Mouse (Mus musculus): ENCODE results near the gene Krt8. TPM values are rescaled to one million over a fixed set of nuclear protein-coding genes. Genes with fewer than 3 reads are reported as not detected.

Gene Krt8
- polyA plus RNA-seq (2015; fragmentation: Nextera tagmentation; extraction: Ambion mirVana), result 7.3 and 7.8 TPM in 2 replicates

DNA sequence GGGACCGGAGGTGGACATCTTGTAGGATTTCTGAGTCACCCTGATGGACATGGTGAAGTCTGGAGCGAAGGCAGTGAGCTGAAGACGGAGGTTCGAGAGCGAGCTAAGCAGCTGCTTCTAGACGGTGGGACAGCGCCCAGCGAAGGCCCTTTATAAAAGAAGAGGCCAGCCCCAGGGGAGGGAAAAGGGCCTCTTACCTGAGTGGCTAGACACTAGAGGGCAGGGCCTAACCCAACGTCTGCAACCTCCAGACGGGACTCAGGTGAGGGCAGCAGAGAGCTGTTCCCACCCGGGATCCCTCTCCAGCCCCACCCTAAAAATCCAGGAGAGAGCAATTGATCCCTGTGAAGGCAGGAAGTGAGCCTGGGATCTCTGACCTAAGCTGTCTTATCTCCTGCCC is at the start of gene Krt8:
Gene Krt8 (minus strand): TSS at position 294 of the 400 bp plus-strand sequence.
- 23% methylated on average over 11 of the region's 11 CpGs for WGBS
- ATAC-seq (ENCODE audit: low FRiP score, low read depth), result no peak

GRCm38 (mm10) chr15:102051920-102052683 is 47.8 kb upstream of the Krt8 start:
- Histone ChIP-seq H3K4me2 (replicated peaks) (peak overlapping the region; percentile 81), H3K9me3 (no peaks in the 10 kb centered on the region), H3K9ac (peak overlapping the region; percentile 71), H3K27ac (peak overlapping the region; percentile 63), H3K4me3 (peak overlapping the region; percentile 50), H3K27me3 (no peaks in the 10 kb centered on the region), H3K36me3 (no peaks in the 10 kb centered on the region), H3K4me1 (0 out of 2 replicates have a peak, but pooled peaks cover 5% of the 10 kb centered on the region)
- WGBS, result under 1% methylated on average over 24 of the region's 33 CpGs
- peak; percentile 83 for ATAC-seq (ENCODE audit: low FRiP score, low read depth)

More for the DNA sequence above, at the start of gene Krt8:
- peak within 1 kb of the TSS; percentile 63 for H3K4me2 ChIP-seq (replicated peaks)
- peaks cover 69% of the 10 kb centered on the region for H3K27me3 ChIP-seq
- H3K4me1 ChIP-seq, result peaks cover 31% of the 10 kb centered on the region
- no peaks in the 10 kb centered on the region for H3K9me3 ChIP-seq
- H3K9ac ChIP-seq, result peak within 1 kb of the TSS; percentile 61
- H3K4me3 ChIP-seq, result peak within 1 kb of the TSS; percentile 39
- no peaks in the 10 kb centered on the region for H3K36me3 ChIP-seq
- no peak within 1 kb of the TSS for H3K27ac ChIP-seq

GRCm38 (mm10) chr15:102049871-102050270 is 45.6 kb upstream of the Krt8 start:
- Histone ChIP-seq H3K27ac (no peak overlapping the region), H3K4me2 (replicated peaks) (no peak overlapping the region), H3K27me3 (no peaks in the 10 kb centered on the region), H3K9ac (no peak overlapping the region), H3K4me3 (no peak overlapping the region), H3K9me3 (no peaks in the 10 kb centered on the region), H3K36me3 (no peaks in the 10 kb centered on the region), H3K4me1 (0 out of 2 replicates have a peak, but pooled peaks cover 5% of the 10 kb centered on the region)
- ATAC-seq (ENCODE audit: low FRiP score, low read depth), result no peak

DNA sequence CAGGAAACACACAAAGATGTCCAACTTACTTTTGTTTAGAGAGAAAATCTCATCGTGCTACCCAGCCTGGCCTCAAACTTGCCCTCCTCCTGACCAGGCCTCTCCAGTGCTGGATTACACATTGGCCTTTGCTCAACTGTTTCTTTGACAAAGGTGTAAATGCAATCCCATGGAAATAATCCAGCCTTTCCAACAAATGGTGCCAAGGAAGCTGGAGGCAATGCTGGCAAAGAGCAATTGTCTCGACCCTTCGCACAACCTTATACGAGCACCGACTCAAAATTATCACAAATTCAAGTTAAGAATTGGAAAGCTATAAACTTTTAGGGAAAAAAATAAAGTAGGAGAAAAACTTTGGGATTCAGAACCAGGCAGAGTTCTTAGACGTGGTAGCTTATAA is 43.7 kb upstream of the Krt8 start:
- 89% methylated on average over 6 of the region's 6 CpGs for WGBS

GRCm38 (mm10) chr15:102045691-102046090 is 41.4 kb upstream of the Krt8 start:
- Histone ChIP-seq H3K9ac (no peak overlapping the region), H3K9me3 (no peaks in the 10 kb centered on the region), H3K4me1 (no peaks in the 10 kb centered on the region), H3K4me3 (no peak overlapping the region), H3K4me2 (replicated peaks) (no peak overlapping the region), H3K36me3 (no peaks in the 10 kb centered on the region), H3K27me3 (0 out of 2 replicates have a peak, but pooled peaks cover 5% of the 10 kb centered on the region), H3K27ac (no peak overlapping the region)
- ATAC-seq (ENCODE audit: low FRiP score, low read depth), result no peak
- 83% methylated on average over 10 of the region's 10 CpGs for WGBS

More for the DNA sequence above, 43.7 kb upstream of the Krt8 start:
- H3K4me2 ChIP-seq (replicated peaks), result no peak overlapping the region
- 0 out of 2 replicates have a peak, but pooled peaks cover 5% of the 10 kb centered on the region for H3K4me1 ChIP-seq
- H3K9me3 ChIP-seq, result no peaks in the 10 kb centered on the region
- no peak for ATAC-seq (ENCODE audit: low FRiP score, low read depth)
- no peaks in the 10 kb centered on the region for H3K36me3 ChIP-seq
- no peak overlapping the region for H3K4me3 ChIP-seq
- no peaks in the 10 kb centered on the region for H3K27me3 ChIP-seq
- H3K9ac ChIP-seq, result no peak overlapping the region
- H3K27ac ChIP-seq, result no peak overlapping the region

DNA sequence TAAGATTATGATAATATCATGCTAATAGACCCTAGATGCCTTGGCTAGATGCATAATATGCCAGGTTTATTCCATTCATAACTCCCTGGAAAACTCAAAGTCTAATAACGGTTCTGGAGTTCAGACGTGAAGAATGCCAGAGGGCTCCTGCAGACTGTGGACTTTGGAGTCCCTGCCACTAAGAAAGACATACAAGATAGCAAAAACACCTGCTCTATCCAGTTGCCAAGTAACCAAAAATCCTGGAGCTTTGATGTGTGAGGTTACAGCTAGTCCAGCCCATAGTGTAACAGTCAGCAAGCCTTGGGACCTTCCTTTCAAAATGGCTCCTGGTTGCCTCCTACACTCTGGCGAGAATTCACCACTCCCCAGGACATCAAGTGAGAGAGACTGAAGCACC is 40.5 kb upstream of the Krt8 start:
- Histone ChIP-seq H3K4me1 (no peaks in the 10 kb centered on the region), H3K4me2 (replicated peaks) (no peak overlapping the region), H3K27ac (no peak overlapping the region), H3K4me3 (no peak overlapping the region), H3K36me3 (no peaks in the 10 kb centered on the region), H3K9ac (no peak overlapping the region), H3K9me3 (no peaks in the 10 kb centered on the region), H3K27me3 (0 out of 2 replicates have a peak, but pooled peaks cover 5% of the 10 kb centered on the region)
- 72% methylated on average over 3 of the region's 3 CpGs for WGBS
- ATAC-seq (ENCODE audit: low FRiP score, low read depth), result no peak

GRCm38 (mm10) chr15:102041951-102042350 is 37.7 kb upstream of the Krt8 start:
- Histone ChIP-seq H3K4me1 (peaks cover 5% of the 10 kb centered on the region; the same call in 1 of the 2 replicates), H3K27ac (no peak overlapping the region), H3K4me2 (replicated peaks) (peak overlapping the region; percentile 44), H3K9me3 (no peaks in the 10 kb centered on the region), H3K27me3 (0 out of 2 replicates have a peak, but pooled peaks cover 5% of the 10 kb centered on the region), H3K4me3 (peak overlapping the region; percentile 24; the same call in 1 of the 2 replicates), H3K36me3 (no peaks in the 10 kb centered on the region), H3K9ac (no peak overlapping the region)
- no peak for ATAC-seq (ENCODE audit: low FRiP score, low read depth)
- WGBS, result 19% methylated on average over 7 of the region's 7 CpGs

DNA sequence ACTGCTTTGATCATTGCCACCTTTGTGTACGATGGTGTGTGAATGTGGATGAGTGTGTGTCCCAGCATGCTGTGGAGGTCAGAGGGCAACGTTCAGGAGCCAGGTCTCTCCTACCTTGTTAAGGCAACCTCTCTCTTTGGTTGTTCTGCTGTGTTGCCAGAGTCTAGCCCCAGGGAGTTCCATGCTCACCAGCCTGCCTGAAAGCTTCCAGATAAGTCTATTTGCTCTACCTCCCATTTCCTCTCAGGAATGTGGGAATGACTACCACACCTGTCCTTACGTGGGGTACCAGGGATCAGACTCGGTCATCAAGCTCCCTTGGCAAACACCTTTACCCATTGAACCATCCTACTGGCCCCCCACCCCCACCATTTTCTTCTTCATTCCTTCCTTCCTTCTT is 36.0 kb upstream of the Krt8 start:
- H3K27me3 ChIP-seq, result 0 out of 2 replicates have a peak, but pooled peaks cover 5% of the 10 kb centered on the region
- no peak overlapping the region for H3K4me2 ChIP-seq (replicated peaks)
- H3K36me3 ChIP-seq, result no peaks in the 10 kb centered on the region
- H3K27ac ChIP-seq, result no peak overlapping the region
- 60% methylated on average over 4 of the region's 4 CpGs for WGBS
- H3K9me3 ChIP-seq, result no peaks in the 10 kb centered on the region
- no peak for ATAC-seq (ENCODE audit: low FRiP score, low read depth)
- peaks cover 5% of the 10 kb centered on the region; the same call in 1 of the 2 replicates for H3K4me1 ChIP-seq
- H3K4me3 ChIP-seq, result no peak overlapping the region
- no peak overlapping the region for H3K9ac ChIP-seq

- no peak for ATAC-seq (ENCODE audit: low FRiP score, low read depth)
- Histone ChIP-seq H3K4me2 (replicated peaks) (no peak overlapping the region), H3K36me3 (peaks cover 9% of the 10 kb centered on the region), H3K27me3 (0 out of 2 replicates have a peak, but pooled peaks cover 6% of the 10 kb centered on the region), H3K4me3 (no peak overlapping the region), H3K27ac (no peak overlapping the region), H3K9ac (no peak overlapping the region), H3K4me1 (peaks cover 5% of the 10 kb centered on the region; the same call in 1 of the 2 replicates), H3K9me3 (no peaks in the 10 kb centered on the region)
- WGBS, result 57% methylated on average over 16 of the region's 16 CpGs
Measured at GRCm38 (mm10) chr15:102034121-102035053, 30.1 kb upstream of the Krt8 start.

DNA sequence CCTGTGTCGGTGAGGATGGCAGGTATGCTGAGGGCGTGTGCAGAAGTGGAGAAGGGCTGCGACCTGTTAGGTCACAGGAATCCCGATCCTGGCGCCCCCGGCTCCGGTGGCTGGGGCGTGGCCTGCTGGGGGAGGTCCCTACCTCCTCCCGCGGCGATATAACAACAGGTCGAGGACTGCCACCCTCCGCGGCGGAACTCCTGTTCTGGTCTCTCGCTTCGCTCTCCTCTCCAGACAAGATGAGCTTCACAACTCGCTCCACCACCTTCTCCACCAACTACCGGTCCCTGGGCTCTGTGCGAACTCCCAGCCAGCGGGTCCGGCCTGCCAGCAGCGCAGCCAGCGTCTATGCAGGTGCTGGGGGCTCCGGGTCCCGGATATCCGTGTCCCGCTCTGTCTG is 23.8 kb upstream of the Krt8 start, which contains the start of gene Krt18:
Gene Krt18 (plus strand): TSS at position 141 of the 400 bp plus-strand sequence.
- no peak; the same call in 1 of the 2 replicates for ATAC-seq (ENCODE audit: low FRiP score, low read depth)
- peaks cover 64% of the 10 kb centered on the region for H3K27me3 ChIP-seq
- WGBS, result 2% methylated on average over 28 of the region's 28 CpGs

DNA sequence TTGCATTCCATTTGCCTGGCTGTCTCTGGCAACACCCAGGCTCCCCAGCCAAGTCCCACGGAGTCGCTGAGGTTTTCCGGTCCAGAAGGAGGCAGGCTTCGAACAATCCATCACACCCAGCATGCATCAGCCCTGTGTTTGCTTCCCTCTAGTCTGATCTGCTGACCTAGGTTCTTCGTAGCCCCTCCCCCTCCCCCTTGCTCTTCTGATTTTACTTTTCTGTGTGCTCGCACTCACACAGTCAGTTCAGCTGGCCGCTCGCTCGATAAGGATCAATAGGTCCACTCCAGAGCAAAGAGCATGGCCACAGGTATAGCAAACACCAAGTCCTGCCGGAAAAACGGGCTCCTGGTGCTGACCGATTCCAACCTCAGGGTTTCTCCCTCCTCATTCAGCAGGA is 22.1 kb upstream of the Krt8 start:
- Histone ChIP-seq H3K27ac (no peak overlapping the region), H3K4me1 (peaks cover 28% of the 10 kb centered on the region), H3K9ac (no peak overlapping the region), H3K27me3 (peaks cover 66% of the 10 kb centered on the region), H3K4me3 (no peak overlapping the region), H3K36me3 (peaks cover 7% of the 10 kb centered on the region), H3K4me2 (replicated peaks) (no peak overlapping the region; the same call in none of the 2 replicates), H3K9me3 (no peaks in the 10 kb centered on the region)
- no peak for ATAC-seq (ENCODE audit: low FRiP score, low read depth)
- 11% methylated on average over 12 of the region's 12 CpGs for WGBS

More for the DNA sequence above, 23.8 kb upstream of the Krt8 start, which contains the start of gene Krt18:
- Histone ChIP-seq H3K4me2 (replicated peaks) (peak within 1 kb of the TSS; percentile 72), H3K4me3 (peak within 1 kb of the TSS; percentile 46), H3K36me3 (peaks cover 9% of the 10 kb centered on the region), H3K9me3 (no peaks in the 10 kb centered on the region), H3K4me1 (peaks cover 28% of the 10 kb centered on the region), H3K9ac (peak within 1 kb of the TSS; percentile 65), H3K27ac (no peak within 1 kb of the TSS)
